Mouse (Mus musculus): ENCODE data around the gene Gm20388.

GRCm38 (mm10) chr8:124289481-124290050, 4378.9 kb downstream of the Gm20388 start:
- TF ChIP-seq CTCF (IDR thresholded peaks at IDR 0.05; ENCODE audit: low read depth) (no peak), EP300 (IDR thresholded peaks at IDR 0.05; ENCODE audit: low read depth) (no peak)
